Mouse (Mus musculus) right cerebral cortex, postnatal 4 days (tissue): Measurements from ENCODE around the gene Whrn.

Experiments
- DNase-seq: peaks from one replicate; pipeline ENCODE4 v3.0.0-alpha.2; 2022

The Whrn gene

GRCm38 (mm10) chr4:63493351-63494121, 2.3 kb downstream of the Whrn start:
- peak; percentile 34 for DNase-seq

- DNase-seq: no peak
Observed at GRCm38 (mm10) chr4:63491521-63491920, 4.3 kb downstream of the Whrn start.

DNA sequence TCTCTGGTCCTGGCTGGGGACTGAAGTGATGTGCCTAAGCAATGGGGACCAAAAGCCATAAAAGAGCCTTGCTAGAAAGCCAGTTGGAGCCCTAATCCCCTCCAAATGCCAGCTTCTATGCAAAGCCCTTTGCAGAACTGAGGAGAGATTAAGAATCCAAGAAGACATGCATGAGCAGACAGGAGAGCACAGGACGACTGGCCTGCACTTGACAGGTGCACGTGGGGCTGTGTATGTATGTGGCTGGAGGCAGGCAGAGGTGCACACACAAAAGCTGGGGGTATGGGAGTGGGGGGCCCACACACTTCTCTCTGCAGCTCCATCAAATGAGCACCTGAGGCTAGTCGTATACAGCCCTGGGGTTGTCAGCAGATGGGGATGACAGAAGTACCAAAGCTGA, 5.6 kb downstream of the Whrn start:
- no peak for DNase-seq

GRCm38 (mm10) chr4:63489676-63490075, 6.1 kb downstream of the Whrn start:
- DNase-seq: no peak

DNA sequence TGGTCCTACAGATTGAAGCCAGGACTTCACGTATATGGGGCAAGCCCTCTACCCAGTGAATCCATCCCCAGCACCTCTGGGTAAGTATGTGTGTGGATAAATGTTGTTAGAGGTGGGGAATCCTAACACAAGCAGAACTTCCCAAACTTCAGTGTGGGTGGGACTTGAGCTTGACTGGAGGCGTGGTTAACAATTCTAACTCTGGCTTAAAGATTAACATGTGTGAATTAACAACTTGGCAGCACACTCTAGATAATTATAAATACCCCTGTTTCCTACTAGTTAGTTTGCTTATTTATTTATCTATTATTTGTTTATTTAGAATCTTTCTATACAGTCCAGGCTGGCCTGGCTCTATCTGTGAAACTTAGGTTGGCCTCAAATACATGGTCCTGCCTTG, 7.9 kb downstream of the Whrn start:
- no peak for DNase-seq

DNA sequence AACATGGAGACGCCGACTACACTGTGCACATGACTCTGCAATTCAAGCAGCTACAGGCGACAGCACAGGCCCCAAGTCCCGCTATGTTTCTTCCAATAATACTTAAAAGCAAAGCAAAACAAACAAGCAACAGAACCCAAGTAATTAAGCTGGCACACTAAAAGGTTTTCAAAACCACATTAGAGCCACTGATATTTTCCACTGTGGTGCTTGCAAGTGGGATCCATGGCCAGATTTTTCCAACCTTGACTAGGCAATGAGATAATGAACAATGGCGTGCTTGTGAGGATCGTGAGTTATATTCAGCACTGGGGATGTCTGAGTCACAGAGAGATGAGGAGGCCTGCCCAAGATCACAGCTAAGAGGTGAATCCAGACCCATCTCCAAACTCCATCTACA, 8.5 kb downstream of the Whrn start:
- no peak for DNase-seq

GRCm38 (mm10) chr4:63486523-63486922, 9.3 kb downstream of the Whrn start:
- no peak for DNase-seq

GRCm38 (mm10) chr4:63483741-63484140, 12.1 kb downstream of the Whrn start:
- no peak for DNase-seq

GRCm38 (mm10) chr4:63480845-63481167, 15.0 kb downstream of the Whrn start:
- no peak for DNase-seq

- peak; percentile 34 for DNase-seq
Observed at GRCm38 (mm10) chr4:63480098-63480844, 15.5 kb downstream of the Whrn start.

GRCm38 (mm10) chr4:63478036-63478435, 17.8 kb downstream of the Whrn start:
- no peak for DNase-seq

DNA sequence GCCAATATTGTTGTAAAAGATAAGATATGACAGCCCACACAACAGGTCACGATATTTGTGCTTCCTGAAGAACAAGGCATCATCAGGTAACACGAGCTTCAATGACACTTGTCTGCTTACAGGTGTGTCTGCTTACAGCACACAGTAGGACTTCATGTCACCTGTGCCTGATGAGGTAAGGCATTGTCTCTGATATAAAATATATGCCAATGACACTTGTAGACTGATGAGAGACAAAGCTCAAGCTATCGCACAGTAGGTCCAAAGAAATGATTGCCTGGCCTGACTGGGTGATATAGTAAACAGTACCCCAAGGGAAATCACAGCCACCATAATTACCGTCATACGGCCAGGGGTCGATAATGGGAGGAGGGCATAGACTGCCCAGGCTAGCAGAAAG, 18.9 kb downstream of the Whrn start:
- DNase-seq: no peak

GRCm38 (mm10) chr4:63475208-63475607, 20.6 kb downstream of the Whrn start:
- no peak for DNase-seq

GRCm38 (mm10) chr4:63474439-63474838, 21.4 kb downstream of the Whrn start:
- DNase-seq: no peak

- DNase-seq: no peak
Observed at GRCm38 (mm10) chr4:63467338-63467737, 28.5 kb downstream of the Whrn start.

GRCm38 (mm10) chr4:63466192-63466591, 29.6 kb downstream of the Whrn start:
- DNase-seq: no peak

DNA sequence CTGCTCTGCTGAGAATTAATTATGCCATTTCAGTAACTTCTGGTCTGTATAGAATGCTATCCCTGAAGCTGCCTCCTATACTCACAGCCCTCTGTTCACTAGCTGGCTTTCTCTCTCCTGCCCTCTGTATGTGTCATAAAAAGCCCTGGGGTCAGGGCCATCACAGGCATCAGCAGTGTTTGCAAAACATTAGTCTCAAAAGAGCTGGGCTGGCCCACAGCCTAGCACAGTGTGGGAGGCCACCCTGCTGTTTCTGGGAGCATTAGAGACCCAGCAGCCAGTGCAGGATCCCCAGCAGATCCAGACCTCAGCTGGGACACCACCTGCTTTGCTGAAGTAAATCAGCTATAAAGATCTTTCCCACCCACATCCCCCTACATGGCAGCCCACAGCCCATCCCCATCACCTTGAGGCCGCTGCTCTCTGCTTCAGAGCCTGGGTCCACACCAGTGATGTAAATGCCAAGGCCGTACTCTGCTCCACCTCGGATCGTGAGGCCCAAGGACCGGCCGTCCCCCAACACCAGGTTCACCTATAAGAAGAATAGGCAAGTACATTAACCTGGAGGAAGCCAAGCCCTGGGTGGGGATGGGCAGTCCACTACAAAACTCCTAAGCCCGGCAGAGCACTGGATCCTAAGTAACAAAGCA, 34.8 kb downstream of the Whrn start:
- no peak for DNase-seq

DNA sequence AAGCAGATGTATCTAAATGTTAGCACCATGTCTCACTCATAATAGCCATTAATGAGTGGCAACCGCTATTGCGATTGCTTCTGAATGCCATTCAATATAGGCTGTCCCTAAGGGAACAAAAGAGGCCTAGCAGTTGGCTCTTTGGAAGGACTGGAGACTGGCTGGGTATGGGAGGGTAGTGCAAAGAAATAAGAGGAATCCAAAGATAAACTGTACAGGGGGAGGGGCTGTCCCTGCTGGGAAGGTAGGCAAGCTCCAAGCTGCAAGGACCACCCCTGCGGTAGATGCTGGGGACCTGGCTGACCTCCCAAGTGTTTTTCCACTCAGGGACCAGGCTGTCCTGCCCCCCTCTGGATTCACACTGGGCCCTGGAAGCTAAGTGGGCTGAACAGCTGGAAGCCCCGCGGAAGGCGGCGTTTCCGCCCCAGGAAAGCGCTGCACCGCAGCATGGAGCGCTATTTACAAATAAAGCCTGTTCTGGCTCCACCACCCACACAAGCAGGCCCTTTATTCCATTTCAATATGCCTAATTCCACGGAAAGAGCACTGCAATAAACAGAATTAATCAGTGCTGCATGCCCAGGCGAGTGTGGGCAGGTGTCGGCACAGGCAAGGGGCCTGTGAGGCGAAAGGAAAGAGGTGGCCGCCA, 36.5 kb downstream of the Whrn start:
- DNase-seq: peak; percentile 14

DNA sequence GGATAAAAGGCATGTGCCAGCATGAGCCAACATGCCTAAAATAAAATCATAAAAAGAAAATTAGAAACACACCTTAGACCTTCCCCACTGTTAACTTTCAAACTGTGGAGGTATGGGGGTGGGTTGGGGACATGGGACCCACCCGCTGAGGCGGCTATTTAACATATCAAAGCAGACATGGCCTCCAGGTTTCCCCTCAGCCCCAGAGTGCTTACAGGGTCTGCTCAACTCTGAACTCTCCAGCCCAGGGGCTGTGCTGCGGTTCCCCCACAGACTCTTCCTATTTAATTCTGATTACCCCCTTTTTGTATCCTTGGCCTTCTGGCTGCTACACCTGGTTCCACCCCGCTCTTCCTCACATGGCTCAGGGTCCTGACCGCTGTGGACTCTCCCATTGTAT, 39.2 kb downstream of the Whrn start:
- no peak for DNase-seq

GRCm38 (mm10) chr4:63453939-63454513, 41.8 kb downstream of the Whrn start:
- no peak for DNase-seq

GRCm38 (mm10) chr4:63452555-63452954, 43.2 kb downstream of the Whrn start:
- no peak for DNase-seq

GRCm38 (mm10) chr4:63450551-63450950, 45.2 kb downstream of the Whrn start:
- no peak for DNase-seq
